Mouse (Mus musculus): Measurements from ENCODE around the gene Rps18. TPM values are rescaled to one million over a fixed set of nuclear protein-coding genes. Genes with fewer than 3 reads are reported as not detected.

Rps18 gene
- 2,208 TPM for polyA plus RNA-seq (2017; shearing (Covaris generic))

GRCm38 (mm10) chr17:33955555-33956214 is at the start of gene Rps18, which contains the start of gene Vps52:
Gene Rps18, minus strand, starts transcription at chr17:33956001.
Gene Vps52, plus strand, starts transcription at chr17:33955812.

GRCm38 (mm10) chr17:34000150-34000537 is 44.3 kb upstream of the Rps18 start, which contains the start of gene H2-K1:
Gene H2-K1, minus strand, starts transcription at chr17:34000347.

GRCm38 (mm10) chr17:33951021-33951946 is 4.5 kb downstream of the Rps18 start, which contains the start of gene B3galt4:
Gene B3galt4, minus strand, starts transcription at chr17:33951488.

GRCm38 (mm10) chr17:33940206-33940805 is 15.5 kb downstream of the Rps18 start, which contains the start of the genes Pfdn6 and Wdr46:
Gene Pfdn6, minus strand, starts transcription at chr17:33940343.
Gene Wdr46, plus strand, starts transcription at chr17:33940660.

GRCm38 (mm10) chr17:33929371-33930279 is 26.2 kb downstream of the Rps18 start, which contains the start of gene Rgl2:
Gene Rgl2, plus strand, starts transcription at chr17:33929543.

GRCm38 (mm10) chr17:33915671-33916250 is 40.0 kb downstream of the Rps18 start, which contains the start of the genes Tapbp and Zbtb22:
Gene Tapbp, plus strand, starts transcription at chr17:33915899.
Gene Zbtb22, plus strand, starts transcription at chr17:33915904.

GRCm38 (mm10) chr17:33909077-33909868 is 46.5 kb downstream of the Rps18 start, which contains the start of gene Daxx:
Gene Daxx, plus strand, starts transcription at chr17:33909414.

GRCm38 (mm10) chr17:33904835-33905234 is 51.0 kb downstream of the Rps18 start, which contains the start of gene Platr17:
Gene Platr17, plus strand, starts transcription at chr17:33905135.

Other genes with a start within 250 kb of the Rps18 start
- gene March2, start 237.3 kb downstream of the Rps18 start, polyA plus RNA-seq (2017; shearing (Covaris generic)): 122 TPM
- gene Rab11b, start 195.5 kb downstream of the Rps18 start, polyA plus RNA-seq (2017; shearing (Covaris generic)): 284 TPM
- 4.3 TPM for gene Angptl4, start 174.2 kb downstream of the Rps18 start, polyA plus RNA-seq (2017; shearing (Covaris generic))
- gene Kank3, start 145.5 kb downstream of the Rps18 start, polyA plus RNA-seq (2017; shearing (Covaris generic)): 8.6 TPM
- 904 TPM for gene Rps28, start 131.4 kb downstream of the Rps18 start, polyA plus RNA-seq (2017; shearing (Covaris generic))
- gene Ndufa7, start 131.4 kb downstream of the Rps18 start, polyA plus RNA-seq (2017; shearing (Covaris generic)): 318 TPM
- gene Cd320, start 112.9 kb downstream of the Rps18 start, polyA plus RNA-seq (2017; shearing (Covaris generic)): 19.6 TPM
- gene Gm7029, start 82.2 kb downstream of the Rps18 start, polyA plus RNA-seq (2017; shearing (Covaris generic)): not detected
- gene Kifc1, start 65.3 kb downstream of the Rps18 start, polyA plus RNA-seq (2017; shearing (Covaris generic)): 9.8 TPM
- gene Platr17, start 50.9 kb downstream of the Rps18 start, polyA plus RNA-seq (2017; shearing (Covaris generic)): 4.2 TPM
- gene Daxx, start 46.6 kb downstream of the Rps18 start, polyA plus RNA-seq (2017; shearing (Covaris generic)): 123 TPM
- 644 TPM for gene Tapbp, start 40.1 kb downstream of the Rps18 start, polyA plus RNA-seq (2017; shearing (Covaris generic))
- gene Zbtb22, start 40.1 kb downstream of the Rps18 start, polyA plus RNA-seq (2017; shearing (Covaris generic)): 22.0 TPM
- gene Rgl2, start 26.5 kb downstream of the Rps18 start, polyA plus RNA-seq (2017; shearing (Covaris generic)): 184 TPM
- 142 TPM for gene Pfdn6, start 15.7 kb downstream of the Rps18 start, polyA plus RNA-seq (2017; shearing (Covaris generic))
- 72.1 TPM for gene Wdr46, start 15.3 kb downstream of the Rps18 start, polyA plus RNA-seq (2017; shearing (Covaris generic))
- 34.4 TPM for gene B3galt4, start 4.5 kb downstream of the Rps18 start, polyA plus RNA-seq (2017; shearing (Covaris generic))
- 76.7 TPM for gene Vps52, start 189 bp downstream of the Rps18 start, polyA plus RNA-seq (2017; shearing (Covaris generic))
- 11,991 TPM for gene H2-K1, start 44.3 kb upstream of the Rps18 start, polyA plus RNA-seq (2017; shearing (Covaris generic))
- gene Ring1, start 68.7 kb upstream of the Rps18 start, polyA plus RNA-seq (2017; shearing (Covaris generic)): 35.8 TPM
- gene H2-Ke6, start 72.1 kb upstream of the Rps18 start, polyA plus RNA-seq (2017; shearing (Covaris generic)): 310 TPM
- 128 TPM for gene Slc39a7, start 75.7 kb upstream of the Rps18 start, polyA plus RNA-seq (2017; shearing (Covaris generic))
- 72.5 TPM for gene Rxrb, start 75.8 kb upstream of the Rps18 start, polyA plus RNA-seq (2017; shearing (Covaris generic))
- 3.9 TPM for gene Col11a2, start 83.4 kb upstream of the Rps18 start, polyA plus RNA-seq (2017; shearing (Covaris generic))
- gene H2-Oa, start 136.3 kb upstream of the Rps18 start, polyA plus RNA-seq (2017; shearing (Covaris generic)): 27.0 TPM
- gene H2-DMa, start 163.5 kb upstream of the Rps18 start, polyA plus RNA-seq (2017; shearing (Covaris generic)): 96.3 TPM
- 212 TPM for gene Brd2, start 166.6 kb upstream of the Rps18 start, polyA plus RNA-seq (2017; shearing (Covaris generic))
- 4.9 TPM for gene H2-DMb2, start 187.3 kb upstream of the Rps18 start, polyA plus RNA-seq (2017; shearing (Covaris generic))
- gene H2-DMb1, start 197.1 kb upstream of the Rps18 start, polyA plus RNA-seq (2017; shearing (Covaris generic)): 2.7 TPM
- 402 TPM for gene Tap1, start 231.6 kb upstream of the Rps18 start, polyA plus RNA-seq (2017; shearing (Covaris generic))
- 470 TPM for gene Psmb9, start 231.8 kb upstream of the Rps18 start, polyA plus RNA-seq (2017; shearing (Covaris generic))
- gene Psmb8, start 241.7 kb upstream of the Rps18 start, polyA plus RNA-seq (2017; shearing (Covaris generic)): 1,148 TPM
- 323 TPM for gene Tap2, start 247.5 kb upstream of the Rps18 start, polyA plus RNA-seq (2017; shearing (Covaris generic))

Measured in CD4-positive, CD25-positive, alpha-beta regulatory T cell (primary cell).